Mouse (Mus musculus) cerebellum, adult 2 months (tissue): ENCODE data around the gene Hoxb5. TPM values are rescaled to one million over a fixed set of nuclear protein-coding genes. Genes with fewer than 3 reads are reported as not detected.

Source experiments
- DNase-seq, 2 experiments: peaks; one replicate each; pipeline ENCODE4 v3.0.0; 2021
- H3K27ac ChIP-seq: fragments of 200-500 bp; 2 replicates; pipeline ENCODE4 v1.5.1; 2012; ENCODE audit warnings: low read length, control low read depth, inconsistent platforms; ENCODE audit not compliant: insufficient read depth
- H3K27me3 ChIP-seq: fragments of 200-500 bp; 2 replicates; pipeline ENCODE4 v1.6.1; 2012; ENCODE audit warnings: inconsistent platforms, mild to moderate bottlenecking, low read length, moderate library complexity; ENCODE audit not compliant: control insufficient read depth, insufficient read depth
- H3K4me1 ChIP-seq: fragments of 200-500 bp; 2 replicates; pipeline ENCODE4 v1.6.1; 2011; ENCODE audit warnings: low read length; ENCODE audit not compliant: control insufficient read depth, insufficient read depth
- H3K4me3 ChIP-seq: fragments of 200-500 bp; replicated peaks from 2 replicates; pipeline ENCODE3; 2011; ENCODE audit warnings: mild to moderate bottlenecking, low read depth, low read length, control low read depth; ENCODE audit not compliant: insufficient read depth
- CTCF ChIP-seq: fragments of 200-500 bp; IDR thresholded peaks from 2 replicates; pipeline ENCODE4 v1.5.1; 2011; ENCODE audit warnings: low read depth, mild to moderate bottlenecking, control low read depth, low read length, moderate library complexity, borderline replicate concordance; ENCODE audit not compliant: insufficient read depth
- POLR2A ChIP-seq: fragments of 200-500 bp; IDR thresholded peaks from 2 replicates; pipeline ENCODE4 v1.6.1; 2011; ENCODE audit warnings: low read length, control low read depth, borderline replicate concordance; ENCODE audit not compliant: insufficient read depth
- WGBS: fragments of 180-500 bp; shearing (Covaris S2); methylation state at CpG from one replicate; pipeline ENCODE4 v1.1.7; 2018; 5-methylcytosine and 5-hydroxymethylcytosine counted together
- polyA plus RNA-seq: library from polyadenylated mRNA; depleted of rRNA; stranded (reverse); fragments of >200 nt; gene quantifications from 2 replicates; pipeline ENCODE4 v1.2.3, GENCODE M21; 2012

Gene Hoxb5
- polyA plus RNA-seq, 1 experiment, result 6.8 TPM

- H3K27ac ChIP-seq, result no peak overlapping the region
- 2% methylated on average over 66 of the region's 66 CpGs for WGBS
Observed at GRCm38 (mm10) chr11:96298895-96299667, 4.1 kb upstream of the Hoxb5 start.

GRCm38 (mm10) chr11:96299781-96300180 lies 3.4 kb upstream of the Hoxb5 start:
- TF ChIP-seq CTCF, result no peak
- Histone ChIP-seq H3K4me3 (no peak overlapping the region), H3K4me1 (no peaks in the 10 kb centered on the region), H3K27me3 (peaks cover 21% of the 10 kb centered on the region; the same call in 1 of the 2 replicates), H3K27ac (no peak overlapping the region)
- no peak for DNase-seq
- 3% methylated on average over 9 of the region's 9 CpGs for WGBS

More at GRCm38 (mm10) chr11:96298895-96299667, 4.1 kb upstream of the Hoxb5 start:
- Histone ChIP-seq H3K4me1 (no peaks in the 10 kb centered on the region), H3K4me3 (no peak overlapping the region), H3K27me3 (peaks cover 21% of the 10 kb centered on the region; the same call in 1 of the 2 replicates)
- TF ChIP-seq CTCF (no peak), POLR2A (no peak)
- DNase-seq, result no peak

GRCm38 (mm10) chr11:96300354-96301063 lies 2.6 kb upstream of the Hoxb5 start:
- H3K4me1 ChIP-seq, result no peaks in the 10 kb centered on the region
- no peak for DNase-seq
- no peak overlapping the region for H3K4me3 ChIP-seq
- H3K27ac ChIP-seq, result no peak overlapping the region
- 2% methylated on average over 35 of the region's 35 CpGs for WGBS
- TF ChIP-seq POLR2A (no peak), CTCF (no peak)
- H3K27me3 ChIP-seq, result peaks cover 20% of the 10 kb centered on the region; the same call in 1 of the 2 replicates

DNA sequence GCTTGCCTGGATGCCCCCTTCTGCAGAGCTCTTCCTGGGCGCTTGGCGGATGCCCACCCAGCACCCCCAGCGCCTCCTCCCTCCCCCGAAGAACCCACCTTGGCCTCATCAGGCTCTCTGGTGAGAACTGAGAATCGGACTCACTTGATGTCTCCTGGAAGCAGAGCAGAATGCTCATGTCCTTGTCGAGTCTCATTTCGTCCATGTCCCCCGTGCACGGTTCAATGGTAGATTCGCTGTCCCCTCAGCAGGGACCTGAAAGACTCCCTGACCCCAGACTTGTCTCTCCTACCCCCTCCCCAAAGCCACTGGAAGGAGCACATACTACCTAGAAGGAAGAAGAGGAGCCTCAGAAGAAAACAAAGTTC lies 2.1 kb upstream of the Hoxb5 start:
- Histone ChIP-seq H3K4me3 (no peak overlapping the region), H3K27me3 (peaks cover 20% of the 10 kb centered on the region; the same call in 1 of the 2 replicates), H3K4me1 (no peaks in the 10 kb centered on the region), H3K27ac (no peak overlapping the region)
- 7% methylated on average over 10 of the region's 10 CpGs for WGBS
- TF ChIP-seq CTCF (no peak), POLR2A (no peak)
- no peak for DNase-seq

GRCm38 (mm10) chr11:96301837-96302236 lies 1.3 kb upstream of the Hoxb5 start:
- 2% methylated on average over 15 of the region's 15 CpGs for WGBS
- peak in 1 of 2 experiments; percentile 51 for DNase-seq
- H3K4me3 ChIP-seq, result no peak overlapping the region

GRCm38 (mm10) chr11:96302381-96303150 lies 570 bp upstream of the Hoxb5 start:
- Histone ChIP-seq H3K27ac (no peak overlapping the region), H3K27me3 (peaks cover 18% of the 10 kb centered on the region; the same call in 1 of the 2 replicates), H3K4me1 (no peaks in the 10 kb centered on the region), H3K4me3 (no peak overlapping the region)
- 7% methylated on average over 23 of the region's 23 CpGs for WGBS
- no peak for DNase-seq
- TF ChIP-seq CTCF (no peak), POLR2A (no peak)

More at GRCm38 (mm10) chr11:96301837-96302236, 1.3 kb upstream of the Hoxb5 start:
- Histone ChIP-seq H3K27me3 (peaks cover 20% of the 10 kb centered on the region; the same call in 1 of the 2 replicates), H3K27ac (no peak overlapping the region), H3K4me1 (no peaks in the 10 kb centered on the region)
- TF ChIP-seq POLR2A, result no peak
- TF ChIP-seq CTCF, result no peak

GRCm38 (mm10) chr11:96304381-96305195 lies 1.5 kb downstream of the Hoxb5 start:
- Histone ChIP-seq H3K4me3 (no peak overlapping the region), H3K4me1 (no peaks in the 10 kb centered on the region), H3K27ac (no peak overlapping the region), H3K27me3 (peaks cover 12% of the 10 kb centered on the region; the same call in 1 of the 2 replicates)
- no peak for DNase-seq
- TF ChIP-seq POLR2A (no peak), CTCF (no peak)
- 4% methylated on average over 38 of the region's 38 CpGs for WGBS
